Mouse (Mus musculus) hindbrain, embryonic 14.5 days (tissue): ENCODE data around the gene Zfc3h1. TPM values are rescaled to one million over a fixed set of nuclear protein-coding genes. Genes with fewer than 3 reads are reported as not detected.
A peak's percentile ranks its signal among the peaks of the same experiment; 100 is the strongest.

Experiments
- ATAC-seq: fragments of 200-750 bp; cut with Nextera tagmentation; 2 replicates; pipeline ENCODE4 v1.8.0; 2017; ENCODE audit warnings: moderate number of reproducible peaks, mild to moderate bottlenecking, moderate TSS enrichment, moderate library complexity; ENCODE audit not compliant: low FRiP score
- DNase-seq: peaks from one replicate; pipeline ENCODE4 v3.0.0-alpha.2; 2015; ENCODE audit warnings: low spot score
- H3K27ac ChIP-seq: fragments of 300-500 bp; sonication (generic); 2 replicates; pipeline ENCODE4 v1.5.1; 2014; ENCODE audit warnings: mild to moderate bottlenecking, moderate library complexity
- H3K27me3 ChIP-seq: fragments of 300-500 bp; sonication (generic); 2 replicates; pipeline ENCODE4 v1.6.1; 2014; ENCODE audit warnings: mild to moderate bottlenecking, low read length, mixed read lengths; ENCODE audit not compliant: control insufficient read depth, insufficient read depth
- H3K36me3 ChIP-seq: fragments of 300-500 bp; sonication (generic); replicated peaks from 2 replicates; pipeline ENCODE4 v1.6.1; 2014; ENCODE audit not compliant: control insufficient read depth, insufficient read depth
- H3K4me1 ChIP-seq: fragments of 300-500 bp; sonication (generic); replicated peaks from 2 replicates; pipeline ENCODE4 v1.6.1; 2014; ENCODE audit warnings: antibody characterized with exemption, low read length, mixed read lengths; ENCODE audit not compliant: control insufficient read depth, insufficient read depth
- H3K4me2 ChIP-seq: fragments of 300-500 bp; sonication (generic); replicated peaks from 2 replicates; pipeline ENCODE4 v1.6.1; 2014; ENCODE audit warnings: mild to moderate bottlenecking, moderate library complexity
- H3K4me3 ChIP-seq: fragments of 300-500 bp; sonication (generic); replicated peaks from 2 replicates; pipeline ENCODE4 v1.5.1; 2014; ENCODE audit warnings: mild to moderate bottlenecking, low read length
- H3K9ac ChIP-seq: fragments of 300-500 bp; sonication (generic); 2 replicates; pipeline ENCODE4 v1.6.1; 2014
- H3K9me3 ChIP-seq: fragments of 300-500 bp; sonication (generic); 2 replicates; pipeline ENCODE4 v1.6.1; 2016; ENCODE audit warnings: low read length; ENCODE audit not compliant: control insufficient read depth
- WGBS: fragments of 180-500 bp; shearing (Covaris S2); extraction: QIAGEN DNeasy Blood & Tissue Kit; methylation state at CpG from one replicate; pipeline ENCODE4 v1.1.7; 2014; 5-methylcytosine and 5-hydroxymethylcytosine counted together
- polyA plus RNA-seq: library from polyadenylated mRNA; unstranded; fragments of >200 nt; fragmentation: Nextera tagmentation; extraction: Ambion mirVana; gene quantifications from 2 replicates; pipeline ENCODE4 v1.2.1, GENCODE M21; 2014

The Zfc3h1 gene
- polyA plus RNA-seq, 1 experiment from 2014 or later, result 24.4 TPM

- Histone ChIP-seq H3K27me3 (no peaks in the 10 kb centered on the region), H3K9me3 (no peaks in the 10 kb centered on the region), H3K9ac (no peak overlapping the region), H3K4me2 (no peak overlapping the region), H3K27ac (no peak overlapping the region), H3K36me3 (no peaks in the 10 kb centered on the region), H3K4me3 (no peak overlapping the region), H3K4me1 (no peaks in the 10 kb centered on the region; the same call in 1 of the 2 replicates)
- DNase-seq, result peak; percentile 57
- peak; percentile 91 for ATAC-seq
- 15% methylated on average over 7 of the region's 7 CpGs for WGBS
Measured at GRCm38 (mm10) chr10:115469040-115469439, 84.3 kb downstream of the Zfc3h1 start.

- no peaks in the 10 kb centered on the region for H3K36me3 ChIP-seq
- no peaks in the 10 kb centered on the region for H3K4me1 ChIP-seq
- H3K9me3 ChIP-seq, result no peaks in the 10 kb centered on the region
- WGBS, result 37% methylated on average over 17 of the region's 17 CpGs
- H3K9ac ChIP-seq, result peak overlapping the region; percentile 56
- H3K4me3 ChIP-seq, result peak overlapping the region; percentile 35
- H3K27me3 ChIP-seq, result no peaks in the 10 kb centered on the region
- no peak for ATAC-seq
- H3K4me2 ChIP-seq, result peak overlapping the region; percentile 44
- DNase-seq, result peak; percentile 73
- peak overlapping the region; percentile 79 for H3K27ac ChIP-seq
Measured at GRCm38 (mm10) chr10:115470621-115471334, 86.0 kb downstream of the Zfc3h1 start.

DNA sequence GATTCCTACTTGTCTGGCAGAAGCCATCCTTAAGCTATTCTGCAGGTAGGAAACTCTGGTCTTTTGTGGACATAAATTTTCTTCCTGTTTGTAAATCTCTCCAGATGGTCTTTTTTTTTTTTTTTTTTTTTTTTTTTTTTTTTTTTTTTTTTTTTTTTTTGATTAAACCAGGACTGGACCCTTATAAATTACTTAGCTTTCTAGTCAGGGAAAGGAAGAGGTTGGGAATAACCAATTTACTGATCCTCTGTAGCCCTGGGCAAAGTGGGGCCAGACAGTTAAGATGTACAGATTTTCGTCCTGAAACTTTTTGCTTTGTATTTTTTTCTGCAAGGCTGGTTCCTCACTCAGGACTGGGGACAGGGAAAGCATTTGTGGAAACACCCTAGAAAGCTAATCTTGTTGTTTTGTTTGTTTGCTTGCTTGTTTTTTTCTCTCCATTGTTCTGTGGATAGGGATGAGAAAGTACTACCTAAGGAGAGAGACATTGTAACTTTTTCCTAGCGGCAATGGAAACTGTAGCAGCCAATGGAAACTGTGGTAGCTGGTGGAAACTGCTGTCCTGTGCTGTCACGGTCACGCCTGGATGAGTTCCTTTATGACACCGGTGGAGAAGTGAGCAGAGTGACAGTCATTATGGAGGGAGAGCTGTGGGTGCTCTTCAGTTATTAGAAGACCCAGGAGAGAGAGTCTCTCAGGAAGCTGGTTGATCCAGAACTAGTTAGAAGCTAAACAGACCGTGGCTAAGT, 88.6 kb downstream of the Zfc3h1 start:
- no peak overlapping the region for H3K4me2 ChIP-seq
- no peaks in the 10 kb centered on the region for H3K9me3 ChIP-seq
- no peaks in the 10 kb centered on the region for H3K36me3 ChIP-seq
- no peak overlapping the region for H3K9ac ChIP-seq
- no peak overlapping the region for H3K27ac ChIP-seq
- no peak overlapping the region for H3K4me3 ChIP-seq
- DNase-seq (no peak), ATAC-seq (no peak)
- H3K27me3 ChIP-seq, result no peaks in the 10 kb centered on the region
- 0 out of 2 replicates have a peak, but pooled peaks cover 3% of the 10 kb centered on the region for H3K4me1 ChIP-seq
- WGBS, result 61% methylated on average over 6 of the region's 6 CpGs

- Histone ChIP-seq H3K4me1 (peaks cover 14% of the 10 kb centered on the region; the same call in 1 of the 2 replicates), H3K4me2 (no peak overlapping the region), H3K9me3 (no peaks in the 10 kb centered on the region), H3K4me3 (no peak overlapping the region), H3K9ac (no peak overlapping the region), H3K27ac (no peak overlapping the region), H3K36me3 (no peaks in the 10 kb centered on the region), H3K27me3 (no peaks in the 10 kb centered on the region)
- DNase-seq, result no peak
- 44% methylated on average over 7 of the region's 7 CpGs for WGBS
- ATAC-seq, result no peak
Measured at GRCm38 (mm10) chr10:115475000-115475550, 90.3 kb downstream of the Zfc3h1 start.

GRCm38 (mm10) chr10:115476506-115476905, 91.7 kb downstream of the Zfc3h1 start:
- H3K4me3 ChIP-seq, result no peak overlapping the region
- H3K27me3 ChIP-seq, result no peaks in the 10 kb centered on the region
- DNase-seq (no peak), ATAC-seq (no peak)
- H3K4me2 ChIP-seq, result no peak overlapping the region
- H3K9me3 ChIP-seq, result no peaks in the 10 kb centered on the region
- H3K27ac ChIP-seq, result no peak overlapping the region
- 94% methylated on average over 9 of the region's 9 CpGs for WGBS
- H3K36me3 ChIP-seq, result no peaks in the 10 kb centered on the region
- H3K9ac ChIP-seq, result no peak overlapping the region
- H3K4me1 ChIP-seq, result peaks cover 14% of the 10 kb centered on the region; the same call in 1 of the 2 replicates

DNA sequence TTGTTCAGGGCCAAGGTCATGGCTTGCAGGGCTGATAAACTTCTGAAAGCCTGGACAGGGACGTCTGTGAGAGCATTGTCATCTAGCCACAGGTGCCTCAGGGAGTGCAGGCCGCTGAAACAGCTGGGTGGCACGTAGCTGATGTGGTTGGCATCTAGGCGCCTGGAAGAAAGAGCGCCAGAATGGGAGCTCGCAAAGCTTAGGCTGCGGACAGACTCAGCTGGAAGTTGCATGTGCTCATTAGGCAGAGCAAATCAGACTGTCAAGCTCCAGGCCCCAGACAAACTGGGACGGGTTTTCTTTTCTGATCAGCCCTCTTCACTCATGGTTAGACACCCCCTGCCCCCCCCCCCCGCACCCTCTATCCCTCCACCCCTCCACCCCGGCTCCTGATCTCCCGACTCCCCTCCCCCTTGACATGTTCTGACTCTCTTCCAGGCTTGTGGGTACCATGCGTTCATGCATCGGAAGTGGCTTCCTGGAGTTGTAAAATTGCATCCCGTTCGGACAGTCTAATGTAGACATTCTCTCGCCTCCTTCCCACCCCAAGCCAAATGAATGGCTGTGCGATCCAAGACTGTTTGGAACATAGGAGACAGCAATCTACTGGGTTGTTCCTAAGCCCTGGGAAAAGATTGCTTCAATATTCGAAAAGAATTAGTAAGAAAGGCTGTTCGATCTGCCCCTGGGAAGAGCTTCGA, 93.8 kb downstream of the Zfc3h1 start:
- peak; percentile 53 for DNase-seq

More for the DNA sequence above, 93.8 kb downstream of the Zfc3h1 start:
- H3K27me3 ChIP-seq, result no peaks in the 10 kb centered on the region
- peak overlapping the region; percentile 48 for H3K4me2 ChIP-seq
- H3K4me3 ChIP-seq, result peak overlapping the region; percentile 5; the same call in 1 of the 2 replicates
- H3K9me3 ChIP-seq, result no peaks in the 10 kb centered on the region
- 9% methylated on average over 19 of the region's 20 CpGs for WGBS
- peak overlapping the region; percentile 36; the same call in 1 of the 2 replicates for H3K9ac ChIP-seq
- H3K4me1 ChIP-seq, result peaks cover 14% of the 10 kb centered on the region; the same call in 1 of the 2 replicates
- H3K27ac ChIP-seq, result peak overlapping the region; percentile 28; the same call in 1 of the 2 replicates
- H3K36me3 ChIP-seq, result no peaks in the 10 kb centered on the region
- ATAC-seq, result peak; percentile 71; the same call in 1 of the 2 replicates

Other genes with a start within 250 kb of the Zfc3h1 start
- gene Tph2, start 199.9 kb upstream of the Zfc3h1 start, polyA plus RNA-seq, result 6.7 and 10.8 TPM in 2 replicates
- 35.0 and 45.0 TPM in 2 replicates for gene Tbc1d15, start 133.5 kb upstream of the Zfc3h1 start, polyA plus RNA-seq
- gene Rab21, start 69.4 kb upstream of the Zfc3h1 start, polyA plus RNA-seq, result 12.1 and 13.4 TPM in 2 replicates
- gene Tmem19, start 22.5 kb upstream of the Zfc3h1 start, polyA plus RNA-seq, result 42.0 and 42.8 TPM in 2 replicates
- 16.5 and 16.6 TPM in 2 replicates for gene Thap2, start 516 bp upstream of the Zfc3h1 start, polyA plus RNA-seq
- gene A930009A15Rik, start 185.0 kb downstream of the Zfc3h1 start, polyA plus RNA-seq, result 0.39 and 0.42 TPM in 2 replicates
- 2.5 and 2.7 TPM in 2 replicates for gene Lgr5, start 202.8 kb downstream of the Zfc3h1 start, polyA plus RNA-seq